Mouse (Mus musculus) neural tube, embryonic 10.5 days (tissue): ENCODE measurements at regions not wholly inside any gene's neighbourhood (a gene's known extent, or its start where the extent isn't known, plus 50 kb on each side); places are given as distances from the start of the nearest gene placed in this dataset.
"Not testable (repeated sequence)": the region's sequence is repeated elsewhere in the genome, so short reads cannot be mapped to it uniquely, and the experiment has no call there.

ENCODE experiments used
- DNase-seq: peaks from one replicate; pipeline ENCODE4 v3.0.0-alpha.2; 2017; ENCODE audit warnings: low spot score; ENCODE audit errors: extremely low spot score

DNA sequence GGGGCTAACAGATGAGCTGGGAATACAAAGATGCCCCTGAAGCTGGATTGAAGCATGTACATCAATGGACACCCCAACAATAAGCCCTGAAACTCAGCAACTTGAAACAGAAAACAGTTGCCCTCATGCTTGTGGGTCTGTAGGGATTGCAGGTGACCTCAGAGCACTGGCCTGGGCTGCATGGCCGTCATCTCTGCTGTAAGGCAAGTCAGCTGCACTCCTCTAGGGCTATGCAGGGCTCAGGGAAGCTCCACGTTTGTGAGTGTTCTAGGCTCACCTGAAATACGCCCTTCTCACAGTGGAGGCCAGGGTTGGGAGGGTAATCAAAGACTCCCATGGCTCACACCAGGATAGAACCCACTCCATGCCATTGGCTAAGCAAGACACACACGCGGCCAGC is 292.2 kb upstream of the Kdm8 start:
- DNase-seq, result no peak

DNA sequence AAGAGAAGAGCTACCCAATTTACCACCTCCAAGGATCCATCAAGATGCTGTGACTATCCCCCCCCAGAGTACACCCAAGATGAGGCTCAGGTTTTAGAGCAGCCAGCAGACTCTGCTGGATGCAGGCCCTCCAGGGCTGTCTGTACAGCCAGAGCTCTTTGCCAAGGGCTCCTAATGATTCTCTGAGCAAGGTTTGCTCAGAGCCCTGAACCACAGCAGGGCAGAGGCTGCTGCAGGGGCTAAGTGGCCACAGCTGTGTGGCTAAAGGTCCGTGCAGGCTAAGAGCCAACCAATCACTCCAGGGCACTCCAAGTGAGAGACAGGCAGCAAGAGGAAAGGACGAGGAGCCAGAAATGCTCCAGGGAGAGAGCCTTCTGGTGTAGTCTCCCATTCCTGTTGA is 289.2 kb upstream of the Kdm8 start:
- no peak for DNase-seq

DNA sequence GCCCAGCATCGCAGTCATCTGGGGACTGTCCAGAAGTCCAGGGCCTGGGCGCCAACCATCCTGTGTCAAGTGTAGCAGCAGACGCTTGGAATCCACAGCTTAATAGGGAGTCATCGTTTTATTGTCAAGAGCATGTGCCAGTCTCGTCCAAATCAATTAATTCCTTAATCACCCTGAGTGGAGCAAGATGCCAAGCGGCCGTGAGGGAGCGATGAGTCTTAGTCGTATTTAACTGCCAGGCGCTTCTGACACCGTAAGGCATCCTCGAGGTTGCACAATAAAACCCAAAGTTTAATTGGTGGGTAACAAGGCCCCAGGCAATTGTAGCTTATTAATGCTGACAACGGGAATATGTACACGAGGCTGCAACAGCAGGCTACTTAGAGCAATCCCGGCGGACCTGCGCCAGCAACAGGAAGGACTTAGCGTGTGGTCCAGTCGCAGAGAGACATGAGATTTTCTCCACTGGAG is 277.6 kb upstream of the Kdm8 start:
- no peak for DNase-seq

DNA sequence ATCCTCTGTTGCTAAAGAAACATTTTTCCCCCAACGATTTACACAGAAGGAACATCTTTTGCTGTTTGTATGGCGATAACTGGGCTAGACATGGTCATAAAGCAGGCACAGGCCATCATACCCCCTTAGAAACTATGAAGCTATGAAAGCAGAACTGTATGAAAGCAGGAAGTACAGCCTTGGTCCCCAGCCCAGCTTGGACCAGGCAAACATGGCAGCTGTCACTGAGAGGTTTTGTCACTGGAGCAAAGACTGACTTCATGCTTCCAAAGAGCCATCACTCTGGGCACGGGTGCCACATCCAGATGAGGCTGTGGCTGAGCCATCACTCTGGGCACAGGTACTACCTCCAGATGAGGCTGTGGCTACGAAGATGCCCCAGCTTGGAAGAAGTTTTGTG is 276.8 kb upstream of the Kdm8 start:
- no peak for DNase-seq

DNA sequence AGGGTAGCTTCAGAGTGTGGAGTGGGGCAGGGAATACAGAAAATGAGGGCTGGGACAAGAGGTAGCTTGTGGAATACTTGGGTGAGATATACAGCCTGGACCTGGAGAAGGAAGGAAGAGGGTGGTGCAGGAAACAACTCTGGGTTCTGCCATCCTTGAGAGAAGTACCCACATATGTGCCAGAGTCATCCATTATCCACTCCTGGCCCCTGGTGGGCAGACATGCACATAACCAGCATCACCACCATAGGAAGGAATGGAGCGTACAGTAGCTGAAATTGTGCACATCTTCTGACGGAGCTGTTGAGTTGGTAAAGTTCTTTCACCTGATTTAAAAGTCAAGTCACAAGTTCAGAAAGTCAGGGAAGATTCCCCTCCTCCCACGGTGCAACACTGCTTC is 262.9 kb upstream of the Kdm8 start:
- no peak for DNase-seq

DNA sequence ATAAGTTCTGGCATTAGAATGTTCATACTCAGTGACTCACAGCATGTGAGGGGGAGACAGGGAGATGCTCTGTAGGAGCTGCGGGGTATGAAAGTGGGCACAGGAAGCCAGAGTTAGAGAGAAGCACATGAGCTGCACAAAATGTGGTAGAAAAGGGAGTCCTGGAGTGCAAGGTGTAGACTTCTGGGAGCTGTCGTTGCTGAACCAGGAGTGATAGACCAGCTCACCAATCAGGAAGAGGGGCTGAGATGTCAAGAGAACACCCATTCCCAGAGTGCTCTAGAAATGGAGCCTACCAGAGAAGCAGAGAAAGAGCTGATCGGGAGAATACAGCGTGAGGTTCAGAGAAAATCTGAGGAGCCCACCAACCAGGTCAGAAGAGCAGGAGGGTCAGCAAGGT is 262.2 kb upstream of the Kdm8 start:
- DNase-seq, result no peak

DNA sequence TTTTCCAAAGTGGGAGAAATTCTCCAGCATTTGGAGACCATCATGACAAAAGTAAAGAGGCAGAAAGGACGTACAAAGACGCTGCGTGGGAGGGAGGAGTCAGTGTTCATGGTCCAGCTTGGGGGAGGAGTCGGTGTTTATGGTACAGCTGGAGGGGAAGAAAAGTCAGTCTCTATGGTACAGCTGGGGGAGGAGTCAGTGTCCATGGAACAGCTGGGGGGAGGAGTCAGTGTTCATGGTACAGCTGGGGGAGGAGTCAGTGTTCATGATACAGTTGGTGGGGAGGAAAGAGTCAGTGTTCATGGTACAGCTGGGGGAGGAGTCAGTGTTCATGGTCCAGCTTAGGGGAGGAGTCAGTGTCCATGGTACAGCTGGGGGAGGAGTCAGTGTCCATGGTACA is 261.5 kb upstream of the Kdm8 start:
- not testable (repeated sequence) for DNase-seq

DNA sequence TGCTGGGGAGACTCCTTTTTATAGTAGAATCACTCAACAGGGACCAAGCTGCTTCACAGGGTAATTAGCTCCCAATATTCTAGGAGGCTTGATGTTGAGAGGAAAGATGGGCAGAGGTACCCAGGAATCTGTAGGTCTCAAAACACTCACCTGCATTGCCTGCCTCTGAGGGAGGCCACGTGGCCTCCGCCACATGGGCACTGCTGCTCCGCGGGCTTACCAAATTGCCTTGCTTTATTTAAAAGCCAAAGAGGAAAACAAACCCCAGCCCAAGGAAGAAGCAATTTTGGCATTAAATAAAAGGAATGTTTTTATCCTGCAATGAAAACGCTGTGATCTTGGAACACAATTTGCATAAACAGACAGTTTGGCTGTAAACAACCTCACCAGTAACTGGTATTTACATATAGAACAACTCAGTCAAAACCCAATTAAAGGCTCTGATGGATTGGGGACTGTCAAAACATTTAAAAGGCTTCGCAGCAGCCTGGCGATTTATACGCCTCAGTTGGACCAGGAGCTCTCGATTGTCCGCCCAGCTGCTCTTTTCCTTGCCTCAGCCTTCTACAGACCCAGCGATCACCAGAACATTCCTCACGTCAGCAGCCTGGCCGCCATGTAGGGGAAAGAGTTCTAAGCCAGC is 259.3 kb upstream of the Kdm8 start:
- DNase-seq, result no peak

DNA sequence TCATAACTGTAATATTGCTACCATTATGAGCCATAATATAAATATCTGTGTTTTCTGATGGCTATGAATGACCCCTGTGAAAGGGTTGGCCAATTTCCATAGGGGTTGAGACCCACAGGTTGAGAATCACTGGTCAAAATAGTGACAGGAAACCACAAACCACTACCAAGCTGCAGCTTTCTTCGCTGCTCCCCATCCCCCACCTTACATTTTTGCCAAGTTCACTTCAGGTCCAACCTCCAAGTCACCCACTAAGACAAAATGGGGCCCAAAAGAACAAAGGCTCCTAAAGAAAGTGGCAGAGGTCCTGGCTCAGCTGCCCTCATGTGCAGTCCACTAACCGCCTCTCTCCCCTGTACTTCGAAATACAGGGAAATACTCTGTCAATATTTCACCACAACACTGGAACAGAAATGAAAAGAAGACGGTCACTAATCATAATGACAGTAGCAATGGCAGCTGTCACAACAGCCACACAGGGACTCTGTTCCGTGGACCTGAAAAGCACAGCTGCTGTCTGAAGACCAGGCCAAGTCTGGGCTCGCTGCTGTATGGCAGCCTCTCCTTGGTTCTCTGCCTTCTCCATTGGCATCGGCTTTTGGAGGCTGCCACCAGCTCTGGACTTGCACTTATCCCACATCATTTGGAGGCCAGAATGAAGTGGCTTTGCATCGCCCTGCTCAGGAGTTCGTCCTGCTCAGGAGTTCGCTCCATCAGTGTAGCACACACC is 257.3 kb upstream of the Kdm8 start:
- DNase-seq, result no peak

DNA sequence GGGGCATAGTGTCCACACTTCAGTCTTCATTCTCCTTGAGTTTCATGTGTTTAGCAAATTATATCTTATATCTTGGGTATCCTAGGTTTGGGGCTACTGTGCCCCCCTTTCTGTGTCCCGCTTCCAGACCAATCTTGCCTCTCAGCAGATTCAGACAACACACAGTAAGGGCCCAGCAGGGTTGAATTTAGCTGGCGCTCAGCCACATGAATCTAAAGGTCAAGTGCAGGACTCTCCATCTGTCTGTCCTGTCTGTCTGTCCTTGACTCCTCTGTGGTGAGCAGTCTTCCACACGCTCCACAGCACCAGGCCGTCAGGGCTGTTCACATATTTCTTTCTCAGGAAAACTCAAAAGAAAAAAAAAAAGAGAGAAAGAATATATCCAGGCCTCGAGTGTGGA is 255.5 kb upstream of the Kdm8 start:
- no peak for DNase-seq

DNA sequence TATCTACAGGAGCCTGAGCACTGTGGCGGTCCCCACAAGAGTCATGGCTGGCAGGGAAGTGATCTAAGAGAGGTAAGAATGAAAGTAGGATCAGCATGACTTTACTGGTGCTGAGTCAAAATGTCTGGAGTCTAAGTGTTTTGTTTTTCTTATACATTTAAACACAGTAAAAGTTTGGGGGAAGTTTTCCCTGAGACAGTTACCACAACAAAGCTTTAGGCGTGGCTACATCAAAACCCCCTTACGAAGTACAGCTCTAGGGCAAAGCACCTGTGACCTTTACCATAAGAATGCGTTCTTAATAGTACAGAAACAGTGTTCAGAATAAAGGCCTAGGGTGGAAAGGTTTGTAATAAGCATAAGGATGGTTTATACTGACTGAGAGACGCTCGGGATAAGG is 254.4 kb upstream of the Kdm8 start:
- DNase-seq, result no peak

DNA sequence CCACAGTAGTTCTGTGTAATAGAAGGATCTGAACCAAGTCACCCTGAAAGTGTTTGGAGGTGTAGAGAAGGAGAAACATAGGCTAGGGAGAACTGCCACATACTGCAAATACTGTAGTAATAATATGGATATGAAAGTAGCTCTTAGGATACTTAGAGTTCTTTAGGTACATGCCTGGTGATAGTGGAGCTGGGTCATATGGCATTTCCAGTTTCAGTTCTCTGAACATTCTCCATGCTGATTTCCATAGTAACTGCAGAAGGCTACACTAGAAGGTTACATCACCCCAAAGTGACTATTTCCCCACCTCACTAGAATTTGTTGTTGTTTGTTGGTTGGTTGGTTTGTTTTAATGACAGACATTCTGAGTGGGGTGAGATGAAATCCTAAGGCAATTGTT is 253.2 kb upstream of the Kdm8 start:
- no peak for DNase-seq

DNA sequence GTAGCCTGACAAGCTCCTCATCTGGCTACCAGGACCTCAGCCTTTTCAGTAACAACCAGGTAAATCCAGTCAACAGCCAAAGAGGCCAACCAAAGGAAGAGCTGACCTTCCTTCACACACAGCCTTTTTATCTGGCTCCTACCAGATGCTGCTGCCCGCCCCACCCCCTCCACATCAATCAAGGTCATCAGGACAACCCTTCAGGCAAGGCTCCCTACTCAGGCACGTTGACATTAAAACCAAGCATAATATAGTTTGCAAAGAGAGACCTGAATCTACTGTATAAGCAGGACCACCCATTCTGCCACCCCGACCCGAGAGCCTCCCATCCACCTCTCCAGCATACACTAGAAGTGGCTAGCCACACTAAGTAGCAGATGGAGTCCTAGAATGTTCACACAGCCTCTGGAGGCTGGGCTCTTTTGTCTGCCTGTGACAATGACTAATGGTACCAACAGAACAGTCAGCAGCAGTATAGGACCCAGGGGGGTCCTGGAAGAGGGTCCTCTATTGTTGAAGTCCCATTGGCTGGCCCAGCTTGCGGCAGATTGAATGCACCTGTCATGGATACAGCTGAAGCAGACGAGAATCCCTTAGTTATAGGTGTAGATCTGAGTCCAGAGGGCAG is 233.0 kb upstream of the Kdm8 start:
- peak; percentile 31 for DNase-seq

DNA sequence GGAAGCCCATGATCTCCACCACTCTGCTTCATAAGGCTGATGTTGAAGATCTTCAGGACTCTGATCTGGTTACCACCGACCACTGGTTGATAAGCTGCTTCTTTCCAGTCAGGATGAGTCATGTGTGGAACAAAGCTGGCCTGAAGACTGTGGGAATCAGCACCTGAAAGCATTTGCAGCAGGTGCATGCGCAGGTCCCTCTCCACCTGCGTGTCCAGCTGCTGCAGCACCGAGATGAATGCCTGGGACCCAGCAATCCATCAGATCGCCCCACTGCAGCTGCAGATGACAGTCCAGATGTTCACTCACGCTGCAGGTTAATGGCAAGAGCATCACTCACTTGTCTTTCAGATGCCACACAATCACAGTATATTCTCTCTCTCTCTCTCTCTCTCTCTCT is 230.4 kb upstream of the Kdm8 start:
- DNase-seq, result no peak

DNA sequence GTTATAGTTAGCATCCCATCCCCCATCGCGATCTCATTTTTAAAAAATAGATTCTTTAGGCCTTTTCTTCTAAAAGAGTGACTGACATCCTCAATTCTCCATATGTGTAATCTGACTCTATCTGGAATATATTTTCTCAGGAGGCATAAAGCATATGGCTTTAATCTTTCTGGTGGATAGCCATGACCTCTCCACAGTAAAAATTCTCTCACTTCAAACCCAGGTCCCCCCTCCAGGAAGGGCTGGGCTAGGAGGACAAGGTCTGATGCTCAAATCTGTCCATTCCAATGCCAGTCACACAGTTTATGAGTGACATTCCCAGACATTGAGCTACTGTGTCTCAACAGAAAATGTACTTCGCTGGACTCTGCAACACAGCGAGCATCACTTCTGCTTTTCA is 226.8 kb upstream of the Kdm8 start:
- no peak for DNase-seq

DNA sequence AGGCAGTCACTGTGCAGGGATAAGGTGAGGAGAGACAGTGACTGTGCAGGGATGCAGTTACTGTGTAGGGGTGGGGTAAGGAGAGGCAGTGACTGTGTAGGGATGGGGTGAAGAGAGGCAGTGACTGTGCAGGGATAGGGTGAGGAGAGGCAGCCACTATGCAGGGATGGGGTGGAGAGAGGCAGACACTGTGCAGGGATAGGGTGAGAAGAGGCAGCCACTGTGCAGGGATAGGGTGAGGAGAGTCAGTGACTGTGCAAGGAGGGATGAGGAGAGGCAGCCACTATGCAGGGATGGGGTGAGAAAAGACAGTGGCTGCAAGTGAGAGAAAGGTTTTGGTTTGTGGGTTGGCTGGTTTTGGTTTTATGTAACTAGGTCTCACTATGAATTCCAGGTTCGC is 221.8 kb upstream of the Kdm8 start:
- no peak for DNase-seq

DNA sequence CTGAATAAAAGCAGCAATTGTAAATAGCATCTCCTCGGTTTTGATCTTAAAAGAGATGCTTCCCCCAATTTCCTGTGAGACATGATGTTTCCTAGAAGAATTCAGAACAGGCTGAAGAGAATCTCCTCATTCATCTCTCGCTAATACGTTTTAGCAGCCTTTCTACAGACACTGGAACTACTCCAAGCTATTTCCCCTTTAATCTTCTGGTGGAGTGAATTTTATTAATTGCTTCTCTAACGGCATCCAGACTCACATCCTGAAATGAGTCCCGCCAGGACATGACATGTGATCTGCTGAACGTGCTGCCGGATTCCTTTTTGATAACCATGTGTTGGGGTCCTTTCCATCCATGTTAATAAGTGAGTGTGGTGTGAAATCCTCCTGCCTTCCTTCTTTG is 209.6 kb upstream of the Kdm8 start:
- no peak for DNase-seq

DNA sequence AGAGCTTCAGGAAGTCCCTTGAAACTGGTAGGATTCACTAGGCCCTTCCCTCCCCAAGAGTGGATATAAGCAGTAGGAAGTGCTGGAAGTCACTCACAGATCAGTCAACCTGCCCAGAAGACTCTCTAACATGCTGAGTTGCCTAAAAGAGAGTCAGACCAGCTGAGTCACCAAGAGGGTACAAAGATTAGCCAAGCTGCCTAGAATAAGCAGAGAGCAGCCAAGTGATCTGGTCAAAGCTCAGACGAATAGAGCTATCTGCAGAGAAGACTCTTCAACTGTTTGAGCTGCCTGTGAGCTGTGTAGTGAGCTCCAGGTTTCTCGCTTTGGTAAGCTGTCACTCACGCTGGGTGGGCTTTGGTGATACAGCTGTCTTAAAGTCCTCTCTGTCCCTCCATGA is 207.4 kb upstream of the Kdm8 start:
- DNase-seq, result no peak

DNA sequence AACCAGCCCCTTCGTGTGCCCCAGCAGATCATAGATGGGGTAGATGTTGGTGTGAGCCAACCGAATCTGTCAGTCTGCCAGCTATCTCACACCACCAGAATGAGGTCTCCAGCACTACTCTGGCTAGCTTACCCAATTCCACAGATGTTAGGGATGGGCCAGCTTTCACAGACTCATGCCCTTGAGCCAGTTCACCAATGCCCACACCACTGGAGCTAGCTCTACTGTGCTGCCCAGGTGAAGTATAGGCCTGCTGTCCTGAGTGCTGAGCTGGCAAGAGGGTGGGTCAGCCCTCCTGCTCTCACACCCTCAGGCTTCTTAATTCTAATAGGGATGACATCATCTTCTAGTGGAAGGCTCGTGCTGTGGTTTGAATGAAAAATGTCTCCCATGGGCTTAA is 201.5 kb upstream of the Kdm8 start:
- DNase-seq, result no peak

DNA sequence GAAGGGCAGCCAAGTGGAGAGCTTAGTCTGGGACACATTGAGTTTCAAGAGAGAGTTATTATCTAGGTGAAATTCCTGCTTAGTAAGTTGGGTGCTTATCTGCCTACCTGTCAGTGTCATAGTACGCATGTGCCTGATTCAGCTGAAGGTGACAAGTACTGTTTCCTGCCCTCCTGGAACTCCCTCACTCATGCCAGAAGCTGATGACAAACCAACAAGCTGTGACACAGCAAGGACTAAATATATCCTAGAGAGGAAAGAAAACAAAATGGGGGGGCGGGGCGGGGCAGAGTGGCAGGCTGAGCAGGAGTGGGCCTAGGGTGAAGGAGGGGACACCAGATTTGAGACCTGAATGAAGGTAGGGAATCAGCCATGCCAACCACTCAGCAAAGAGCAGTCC is 196.1 kb upstream of the Kdm8 start:
- no peak for DNase-seq

DNA sequence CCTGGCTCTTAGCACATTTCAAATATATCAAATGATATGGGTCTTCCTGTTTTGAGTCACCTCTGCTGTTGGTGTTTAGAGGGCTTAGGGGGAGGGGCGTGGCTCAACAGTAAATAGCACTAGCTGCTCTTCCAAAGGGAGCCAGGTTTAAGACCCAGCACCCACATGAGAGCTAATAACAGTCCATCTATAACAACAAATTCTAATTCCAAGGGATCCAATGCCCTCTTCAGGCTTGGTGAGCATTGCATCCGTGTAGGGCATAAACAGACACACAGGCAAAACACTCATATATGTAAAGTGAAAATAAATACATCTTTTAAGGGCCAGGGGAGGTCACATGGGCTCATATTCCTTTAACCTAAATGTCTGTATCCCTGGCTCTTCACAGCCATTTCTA is 194.1 kb upstream of the Kdm8 start:
- DNase-seq, result no peak

DNA sequence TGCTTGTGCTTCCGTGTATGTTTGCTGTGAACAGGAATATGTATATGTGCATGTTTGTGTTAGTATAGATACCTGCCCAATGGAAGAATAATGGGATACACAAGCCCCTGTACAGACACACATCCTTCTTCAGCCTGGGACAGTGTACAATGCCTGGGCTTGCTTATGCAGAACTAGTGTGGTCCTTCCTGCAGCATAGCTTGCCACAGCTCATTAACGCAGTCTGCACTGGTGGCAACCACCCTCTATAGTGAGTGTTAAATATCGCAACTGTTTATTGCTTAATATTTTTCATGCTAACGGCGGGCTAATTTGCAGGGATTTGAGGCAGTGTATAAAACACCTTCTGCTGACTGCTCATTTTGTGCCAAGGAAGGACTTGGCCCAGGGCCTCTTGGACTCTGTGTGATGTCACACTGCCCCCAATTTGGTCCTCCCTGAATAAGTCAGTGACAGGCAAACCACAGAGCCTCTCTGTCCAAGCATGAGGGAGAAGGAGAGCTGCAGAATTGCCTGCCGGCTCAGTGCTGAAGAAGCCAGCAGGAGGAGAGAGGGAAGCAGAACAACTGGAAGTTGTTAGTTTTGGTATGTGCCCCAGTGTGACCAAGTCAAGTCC is 193.4 kb upstream of the Kdm8 start:
- DNase-seq, result no peak

DNA sequence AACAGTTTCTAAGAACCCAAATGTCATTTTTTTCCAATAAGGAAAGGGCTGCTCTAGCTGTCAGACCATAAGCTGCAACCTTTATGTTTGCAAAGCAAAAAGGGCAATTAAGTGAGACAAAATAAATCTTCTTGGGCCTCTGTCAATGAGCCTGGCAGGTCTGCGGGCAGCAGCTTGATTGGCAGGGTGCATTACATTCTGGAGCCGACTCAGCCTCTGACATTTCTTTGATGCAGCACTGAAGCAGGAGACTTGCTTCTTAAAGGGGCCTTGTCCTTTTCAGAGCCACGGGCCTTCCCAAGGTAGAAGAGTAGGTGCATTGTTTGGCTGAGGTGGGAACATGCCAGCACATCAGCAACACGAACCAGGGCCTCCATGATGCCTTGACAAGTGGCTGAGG is 190.2 kb upstream of the Kdm8 start:
- DNase-seq, result no peak
